Mouse (Mus musculus) forebrain, embryonic 13.5 days (tissue): Measurements from ENCODE around the gene Cd6. TPM values are rescaled to one million over a fixed set of nuclear protein-coding genes. Genes with fewer than 3 reads are reported as not detected.

ENCODE experiments used
- ATAC-seq: fragments of 200-750 bp; cut with Nextera tagmentation; 2 replicates; pipeline ENCODE4 v1.8.0; 2017
- H3K27ac ChIP-seq: fragments of 300-500 bp; sonication (generic); 2 replicates; pipeline ENCODE4 v1.5.1; 2015; ENCODE audit warnings: inconsistent platforms, mild to moderate bottlenecking, moderate library complexity
- H3K27me3 ChIP-seq: fragments of 300-500 bp; sonication (generic); 2 replicates; pipeline ENCODE4 v1.6.1; 2015; ENCODE audit warnings: mild to moderate bottlenecking, inconsistent platforms
- H3K36me3 ChIP-seq: fragments of 300-500 bp; sonication (generic); 2 replicates; pipeline ENCODE4 v1.6.1; 2015; ENCODE audit warnings: mild to moderate bottlenecking, inconsistent platforms; ENCODE audit not compliant: poor library complexity, severe bottlenecking
- H3K4me1 ChIP-seq: fragments of 300-500 bp; sonication (generic); 2 replicates; pipeline ENCODE4 v1.6.1; 2015; ENCODE audit warnings: inconsistent platforms
- H3K4me2 ChIP-seq: fragments of 300-500 bp; sonication (generic); 2 replicates; pipeline ENCODE4 v1.6.1; 2015; ENCODE audit warnings: inconsistent platforms, mild to moderate bottlenecking, moderate library complexity
- H3K4me3 ChIP-seq: fragments of 300-500 bp; sonication (generic); 2 replicates; pipeline ENCODE4 v1.5.1; 2015; ENCODE audit warnings: mild to moderate bottlenecking, inconsistent platforms
- H3K9ac ChIP-seq: fragments of 300-500 bp; sonication (generic); 2 replicates; pipeline ENCODE4 v1.6.1; 2015; ENCODE audit warnings: mild to moderate bottlenecking, inconsistent platforms
- H3K9me3 ChIP-seq: fragments of 300-500 bp; sonication (generic); replicated peaks from 2 replicates; pipeline ENCODE4 v1.6.1; 2016; ENCODE audit warnings: inconsistent platforms
- WGBS: fragments of 180-500 bp; shearing (Covaris S2); methylation state at CpG from one replicate; pipeline ENCODE4 v1.1.7; 2015; 5-methylcytosine and 5-hydroxymethylcytosine counted together
- polyA plus RNA-seq: library from polyadenylated mRNA; unstranded; fragments of >200 nt; fragmentation: Nextera tagmentation; extraction: Ambion mirVana; gene quantifications from 2 replicates; pipeline ENCODE4 v1.2.1, GENCODE M21; 2015

Gene Cd6
- polyA plus RNA-seq, 1 experiment from 2014 or later, result not detected

- Histone ChIP-seq H3K9ac (no peak overlapping the region), H3K9me3 (no peaks in the 10 kb centered on the region), H3K4me2 (no peak overlapping the region), H3K4me3 (no peak overlapping the region), H3K27me3 (no peaks in the 10 kb centered on the region), H3K36me3 (no peaks in the 10 kb centered on the region), H3K27ac (no peak overlapping the region), H3K4me1 (peaks cover 9% of the 10 kb centered on the region)
- no peak for ATAC-seq
- WGBS, result 83% methylated on average over 9 of the region's 9 CpGs
Measured at GRCm38 (mm10) chr19:10788242-10788641, 41.6 kb downstream of the Cd6 start.

- no peak overlapping the region for H3K9ac ChIP-seq
- peaks cover 9% of the 10 kb centered on the region for H3K4me1 ChIP-seq
- no peak for ATAC-seq
- H3K27ac ChIP-seq, result no peak overlapping the region
- no peaks in the 10 kb centered on the region for H3K9me3 ChIP-seq
- H3K4me3 ChIP-seq, result no peak overlapping the region
- no peak overlapping the region for H3K4me2 ChIP-seq
- WGBS, result 89% methylated on average over 4 of the region's 4 CpGs
- no peaks in the 10 kb centered on the region for H3K36me3 ChIP-seq
- no peaks in the 10 kb centered on the region for H3K27me3 ChIP-seq
Measured at GRCm38 (mm10) chr19:10787406-10787805, 42.5 kb downstream of the Cd6 start.

- no peaks in the 10 kb centered on the region for H3K27me3 ChIP-seq
- no peak overlapping the region for H3K9ac ChIP-seq
- no peak overlapping the region for H3K27ac ChIP-seq
- no peak overlapping the region for H3K4me2 ChIP-seq
- 86% methylated on average over 6 of the region's 6 CpGs for WGBS
- peaks cover 9% of the 10 kb centered on the region for H3K4me1 ChIP-seq
- no peak overlapping the region for H3K4me3 ChIP-seq
- no peaks in the 10 kb centered on the region for H3K9me3 ChIP-seq
- ATAC-seq, result no peak
- no peaks in the 10 kb centered on the region for H3K36me3 ChIP-seq
Measured at GRCm38 (mm10) chr19:10786753-10787152, 43.1 kb downstream of the Cd6 start.

GRCm38 (mm10) chr19:10784796-10785459 is 44.9 kb downstream of the Cd6 start:
- peak overlapping the region; percentile 31; the same call in 1 of the 2 replicates for H3K27ac ChIP-seq

DNA sequence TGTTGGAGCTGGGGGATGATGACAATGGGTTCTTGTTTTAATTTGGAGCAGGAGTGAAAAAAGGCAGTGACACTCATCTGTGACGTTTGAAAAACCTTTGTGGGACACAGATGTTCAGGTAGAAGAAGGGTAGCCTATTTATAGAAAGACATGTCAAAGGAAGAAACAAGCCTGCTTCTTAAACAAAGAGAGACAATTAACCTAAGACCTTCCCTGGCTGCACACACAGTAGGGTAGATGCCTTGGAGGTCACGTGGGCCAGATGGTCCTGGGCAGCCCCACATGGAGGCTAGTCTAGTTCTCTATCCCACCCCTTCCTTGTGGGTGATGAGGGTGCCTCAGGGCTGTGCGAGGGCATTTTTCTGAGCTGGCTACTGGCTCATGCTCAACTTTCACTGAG is 45.8 kb downstream of the Cd6 start:
- Histone ChIP-seq H3K36me3 (no peaks in the 10 kb centered on the region), H3K9ac (no peak overlapping the region), H3K4me3 (no peak overlapping the region), H3K4me1 (peaks cover 9% of the 10 kb centered on the region), H3K4me2 (no peak overlapping the region), H3K9me3 (no peaks in the 10 kb centered on the region), H3K27ac (no peak overlapping the region), H3K27me3 (no peaks in the 10 kb centered on the region)
- 0 out of 2 replicates have a peak, but pooled peaks have one; percentile 9 for ATAC-seq
- WGBS, result 32% methylated on average over 3 of the region's 3 CpGs

More at GRCm38 (mm10) chr19:10784796-10785459, 44.9 kb downstream of the Cd6 start:
- no peak overlapping the region for H3K9ac ChIP-seq
- peak; percentile 50; the same call in 1 of the 2 replicates for ATAC-seq
- WGBS, result 80% methylated on average over 10 of the region's 10 CpGs
- H3K36me3 ChIP-seq, result no peaks in the 10 kb centered on the region
- H3K9me3 ChIP-seq, result no peaks in the 10 kb centered on the region
- peaks cover 9% of the 10 kb centered on the region for H3K4me1 ChIP-seq
- no peak overlapping the region for H3K4me2 ChIP-seq
- H3K4me3 ChIP-seq, result no peak overlapping the region
- H3K27me3 ChIP-seq, result no peaks in the 10 kb centered on the region

DNA sequence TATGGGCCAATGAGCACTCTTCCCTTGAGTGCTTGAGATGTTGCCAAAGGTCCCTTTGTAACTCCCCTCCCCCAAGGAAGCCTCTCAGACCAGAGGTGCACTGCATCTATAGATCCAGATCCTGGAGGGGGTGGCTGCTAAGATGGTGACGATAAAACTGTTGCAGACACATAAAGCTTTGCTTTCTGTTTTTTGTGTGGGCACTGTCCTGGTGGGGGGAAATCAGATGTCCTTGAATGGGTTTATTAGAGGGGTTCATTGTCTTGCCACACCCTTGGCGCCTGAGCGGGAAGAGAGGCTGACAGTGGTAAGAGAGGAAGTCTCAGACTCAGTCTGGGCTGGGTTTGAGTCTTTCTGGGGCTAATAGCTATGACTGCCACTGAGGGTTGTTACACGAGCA is 46.7 kb downstream of the Cd6 start:
- H3K27ac ChIP-seq, result no peak overlapping the region
- H3K36me3 ChIP-seq, result no peaks in the 10 kb centered on the region
- H3K9ac ChIP-seq, result no peak overlapping the region
- peaks cover 9% of the 10 kb centered on the region for H3K4me1 ChIP-seq
- no peak for ATAC-seq
- no peak overlapping the region for H3K4me2 ChIP-seq
- H3K4me3 ChIP-seq, result no peak overlapping the region
- H3K9me3 ChIP-seq, result no peaks in the 10 kb centered on the region
- 75% methylated on average over 4 of the region's 4 CpGs for WGBS
- H3K27me3 ChIP-seq, result no peaks in the 10 kb centered on the region

DNA sequence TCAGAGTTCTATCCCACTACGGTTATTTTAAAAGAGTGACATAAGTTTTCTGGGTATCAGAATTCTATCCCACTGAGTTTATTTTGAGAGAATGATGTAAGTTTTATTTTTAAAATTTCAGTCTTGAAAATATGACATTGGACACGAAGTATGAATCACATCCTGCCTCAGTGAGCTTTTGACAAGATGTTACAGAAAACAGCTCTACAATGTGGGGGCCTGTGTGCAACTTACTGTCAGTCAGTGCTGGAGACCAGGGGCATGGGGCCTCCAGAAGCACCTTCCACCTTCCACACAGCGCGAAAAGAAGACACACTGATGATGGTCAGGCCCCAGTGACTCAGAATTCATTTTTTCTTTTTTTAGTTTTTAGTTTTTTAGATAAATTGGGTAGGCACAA is 48.2 kb downstream of the Cd6 start:
- Histone ChIP-seq H3K9me3 (no peaks in the 10 kb centered on the region), H3K27me3 (no peaks in the 10 kb centered on the region), H3K9ac (no peak overlapping the region), H3K4me2 (no peak overlapping the region), H3K27ac (no peak overlapping the region), H3K4me1 (peaks cover 9% of the 10 kb centered on the region), H3K4me3 (no peak overlapping the region), H3K36me3 (no peaks in the 10 kb centered on the region)
- WGBS, result 89% methylated on average over 4 of the region's 4 CpGs
- no peak for ATAC-seq

GRCm38 (mm10) chr19:10776906-10777305 is 53.0 kb downstream of the Cd6 start:
- 88% methylated on average over 4 of the region's 4 CpGs for WGBS
- no peaks in the 10 kb centered on the region for H3K27me3 ChIP-seq
- no peak for ATAC-seq

DNA sequence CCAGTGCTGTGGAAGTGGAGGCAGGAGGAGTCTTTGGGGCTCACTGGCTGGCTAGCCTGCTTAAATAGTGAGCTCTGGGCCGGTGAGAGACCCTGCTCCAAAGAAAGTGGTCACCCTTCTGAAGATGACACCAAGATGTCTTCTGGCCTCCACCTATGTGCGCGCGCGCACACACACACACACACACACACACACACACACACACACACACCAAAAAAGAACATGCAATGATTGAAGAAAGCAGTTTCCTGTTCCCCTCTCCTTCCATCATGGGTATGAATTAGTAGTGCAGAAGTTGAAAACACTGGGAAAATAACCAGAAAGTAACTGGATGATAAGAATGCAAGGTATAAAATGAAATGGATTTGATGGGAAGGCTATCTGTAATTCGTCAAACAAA is 55.7 kb downstream of the Cd6 start:
- no peak overlapping the region for H3K27ac ChIP-seq

More at GRCm38 (mm10) chr19:10776906-10777305, 53.0 kb downstream of the Cd6 start:
- Histone ChIP-seq H3K36me3 (no peaks in the 10 kb centered on the region), H3K4me3 (no peak overlapping the region), H3K9ac (no peak overlapping the region), H3K4me1 (no peaks in the 10 kb centered on the region), H3K27ac (no peak overlapping the region), H3K9me3 (no peaks in the 10 kb centered on the region), H3K4me2 (no peak overlapping the region)

GRCm38 (mm10) chr19:10773384-10773783 is 56.5 kb downstream of the Cd6 start:
- no peak overlapping the region for H3K27ac ChIP-seq
- no peaks in the 10 kb centered on the region for H3K9me3 ChIP-seq
- WGBS, result 81% methylated on average over 7 of the region's 7 CpGs
- no peak for ATAC-seq
- no peak overlapping the region for H3K4me2 ChIP-seq
- no peaks in the 10 kb centered on the region for H3K27me3 ChIP-seq
- no peak overlapping the region for H3K9ac ChIP-seq
- no peak overlapping the region for H3K4me3 ChIP-seq
- H3K4me1 ChIP-seq, result no peaks in the 10 kb centered on the region
- no peaks in the 10 kb centered on the region for H3K36me3 ChIP-seq

More for the DNA sequence above, 55.7 kb downstream of the Cd6 start:
- Histone ChIP-seq H3K36me3 (no peaks in the 10 kb centered on the region), H3K4me3 (no peak overlapping the region), H3K9me3 (no peaks in the 10 kb centered on the region), H3K27me3 (no peaks in the 10 kb centered on the region), H3K4me1 (no peaks in the 10 kb centered on the region), H3K4me2 (no peak overlapping the region), H3K9ac (no peak overlapping the region)
- WGBS, result 97% methylated on average over 6 of the region's 6 CpGs
- no peak for ATAC-seq

- no peak for ATAC-seq
- H3K9ac ChIP-seq, result no peak overlapping the region
- no peaks in the 10 kb centered on the region for H3K4me1 ChIP-seq
- 97% methylated on average over 10 of the region's 10 CpGs for WGBS
- no peak overlapping the region for H3K4me2 ChIP-seq
- H3K27me3 ChIP-seq, result no peaks in the 10 kb centered on the region
- H3K36me3 ChIP-seq, result no peaks in the 10 kb centered on the region
- H3K27ac ChIP-seq, result no peak overlapping the region
- H3K9me3 ChIP-seq, result no peaks in the 10 kb centered on the region
- no peak overlapping the region for H3K4me3 ChIP-seq
Measured at GRCm38 (mm10) chr19:10772866-10773265, 57.0 kb downstream of the Cd6 start.

- Histone ChIP-seq H3K9ac (no peak overlapping the region), H3K36me3 (no peaks in the 10 kb centered on the region), H3K9me3 (no peaks in the 10 kb centered on the region), H3K27ac (no peak overlapping the region), H3K4me2 (no peak overlapping the region), H3K4me1 (no peaks in the 10 kb centered on the region), H3K4me3 (no peak overlapping the region), H3K27me3 (no peaks in the 10 kb centered on the region)
- 76% methylated on average over 7 of the region's 7 CpGs for WGBS
- no peak for ATAC-seq
Measured at GRCm38 (mm10) chr19:10771995-10772394, 57.9 kb downstream of the Cd6 start.
